Mouse (Mus musculus) heart, adult 9 months (tissue): ENCODE measurements at regions not wholly inside any gene's neighbourhood (a gene's known extent, or its start where the extent isn't known, plus 50 kb on each side); places are given as distances from the start of the nearest gene placed in this dataset.

Experiments
- DNase-seq, 2 experiments: peaks; one replicate each; pipeline ENCODE4 v3.0.0; 2022; ENCODE audit warnings: low spot score in 2 of 2

DNA sequence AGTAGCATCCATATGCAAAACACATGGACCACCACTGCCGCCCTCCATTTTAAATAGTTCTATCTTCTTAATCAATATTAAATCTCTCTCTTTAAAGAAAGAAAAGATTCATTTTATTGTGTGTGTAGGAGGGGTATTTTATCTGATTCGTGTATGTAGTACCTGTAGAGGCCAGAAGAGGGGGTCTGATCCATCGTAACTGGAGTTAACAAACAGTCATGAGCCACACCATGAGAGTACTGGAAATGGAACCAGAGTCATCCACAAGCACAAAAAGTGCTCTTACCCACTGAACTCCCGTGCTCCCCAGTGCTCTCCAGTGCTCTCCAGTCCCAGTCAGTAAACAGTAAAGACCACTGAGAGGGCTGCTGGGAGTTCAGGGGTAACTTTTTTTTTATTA, 374.4 kb downstream of the Nuf2 start:
- no peak for DNase-seq

DNA sequence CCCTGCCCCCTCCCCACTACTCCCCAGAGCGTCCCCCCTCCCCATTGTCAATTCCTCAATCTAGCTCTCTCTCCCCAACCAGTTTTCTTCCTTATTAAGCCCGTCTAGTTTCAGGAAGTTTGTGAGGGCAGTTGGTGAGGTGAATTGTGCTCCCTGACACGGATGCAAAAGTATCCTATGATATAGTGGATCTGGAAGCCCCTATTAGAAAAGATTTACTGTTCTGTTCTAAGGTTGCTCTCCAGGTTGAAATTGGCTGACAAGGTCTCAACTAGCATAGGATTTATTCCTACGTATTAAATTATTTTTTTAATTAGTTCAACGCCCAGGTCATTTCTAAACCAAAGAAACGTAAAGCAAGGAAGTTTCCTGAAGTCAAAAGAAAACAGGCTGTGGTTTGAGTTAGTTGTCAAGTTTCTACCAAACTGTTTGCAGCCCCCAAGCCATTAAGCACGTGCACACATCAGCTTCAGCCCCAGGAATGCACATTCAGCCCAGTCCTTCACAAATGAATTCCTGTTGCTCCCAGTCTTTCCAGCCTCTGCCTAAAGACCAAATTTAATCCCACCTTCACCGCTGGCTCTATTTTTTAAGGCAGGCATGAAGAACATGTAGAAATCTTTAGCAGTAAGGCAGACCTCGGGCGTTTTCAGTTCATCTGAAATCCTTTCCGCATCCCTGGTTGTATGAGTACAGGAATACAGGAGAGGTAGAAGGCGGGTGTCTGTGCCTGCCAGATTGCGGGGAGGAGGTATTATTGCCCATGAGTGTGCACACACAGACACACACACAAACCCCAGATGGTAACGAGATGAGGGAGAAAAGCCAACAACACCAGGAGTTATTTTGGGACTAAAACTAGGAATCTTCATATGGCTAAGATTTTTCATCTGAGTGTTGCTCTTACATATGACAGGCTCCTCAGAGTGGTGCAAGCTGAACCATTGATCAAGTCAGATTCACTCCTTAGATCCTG, 375.5 kb downstream of the Nuf2 start:
- no peak for DNase-seq

DNA sequence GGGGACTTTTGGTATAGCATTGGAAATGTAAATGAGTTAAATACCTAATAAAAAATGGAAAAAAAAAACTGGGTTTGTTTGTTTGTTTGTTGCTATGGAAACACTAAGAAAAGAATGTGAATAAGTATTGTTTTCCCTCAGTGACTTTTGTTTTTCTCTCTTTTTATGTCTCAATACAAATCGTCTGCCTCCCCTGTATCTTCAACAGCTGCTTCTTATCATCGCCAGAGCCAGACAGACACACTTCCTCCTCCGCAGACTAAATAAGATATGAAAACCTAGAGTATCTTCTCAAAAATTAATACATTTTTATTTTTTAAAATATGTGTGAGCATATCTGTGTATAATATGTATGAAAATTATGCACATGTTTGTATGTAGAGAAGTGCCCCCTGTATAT, 389.0 kb downstream of the Nuf2 start:
- DNase-seq, result no peak

DNA sequence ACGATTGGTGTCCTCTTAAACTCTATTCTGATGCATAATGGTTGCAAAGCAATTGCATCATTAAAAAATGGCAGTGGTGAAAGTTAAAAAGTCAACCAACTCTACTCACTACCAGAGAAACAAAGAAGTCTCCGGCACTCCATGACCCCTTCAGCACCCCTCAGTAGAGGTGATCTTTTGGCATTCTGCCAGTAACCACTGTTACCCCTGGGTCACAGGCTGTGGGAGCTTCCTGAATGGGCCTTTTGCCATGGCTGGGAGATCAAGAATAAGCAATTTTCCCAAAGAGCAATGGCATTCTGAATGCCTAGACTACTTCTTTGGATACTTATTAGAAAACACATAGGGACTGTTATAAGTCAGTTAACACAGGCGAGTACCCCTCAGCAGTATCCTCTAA, 391.2 kb downstream of the Nuf2 start:
- DNase-seq, result no peak

DNA sequence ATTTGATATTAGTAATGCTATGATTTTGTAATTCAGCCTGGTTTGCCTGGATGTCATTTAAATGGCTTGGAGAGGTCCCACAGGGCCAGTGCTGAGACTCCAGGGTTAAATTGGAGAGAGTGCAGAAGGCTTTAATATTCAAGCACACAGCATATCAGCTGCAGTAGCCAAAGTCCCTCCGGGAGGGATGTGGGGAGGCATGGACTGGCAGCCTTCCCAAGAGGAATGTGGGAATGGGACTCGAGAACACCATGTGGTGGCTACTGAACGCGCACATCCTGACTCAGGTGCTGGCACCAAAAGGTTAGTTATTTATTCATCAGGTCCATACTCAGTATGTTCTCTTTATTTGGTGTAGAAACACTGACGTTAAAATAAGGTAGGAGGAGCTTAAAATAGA, 391.8 kb downstream of the Nuf2 start:
- peak in 1 of 2 experiments; percentile 2 for DNase-seq

DNA sequence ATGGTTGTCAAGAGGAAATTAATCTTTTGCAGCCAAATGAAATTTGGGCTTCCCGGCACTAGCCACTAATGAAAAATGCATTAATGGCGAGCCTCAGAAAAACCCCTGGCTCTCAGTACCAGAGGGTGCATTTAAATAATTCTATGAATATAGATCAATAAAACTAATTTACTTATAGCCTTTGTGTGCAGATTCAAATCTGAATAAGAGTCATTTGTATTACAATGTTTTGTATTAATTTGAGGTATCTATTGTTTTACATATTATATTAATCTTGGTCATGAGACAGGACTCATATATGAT, 392.1 kb downstream of the Nuf2 start:
- no peak for DNase-seq

DNA sequence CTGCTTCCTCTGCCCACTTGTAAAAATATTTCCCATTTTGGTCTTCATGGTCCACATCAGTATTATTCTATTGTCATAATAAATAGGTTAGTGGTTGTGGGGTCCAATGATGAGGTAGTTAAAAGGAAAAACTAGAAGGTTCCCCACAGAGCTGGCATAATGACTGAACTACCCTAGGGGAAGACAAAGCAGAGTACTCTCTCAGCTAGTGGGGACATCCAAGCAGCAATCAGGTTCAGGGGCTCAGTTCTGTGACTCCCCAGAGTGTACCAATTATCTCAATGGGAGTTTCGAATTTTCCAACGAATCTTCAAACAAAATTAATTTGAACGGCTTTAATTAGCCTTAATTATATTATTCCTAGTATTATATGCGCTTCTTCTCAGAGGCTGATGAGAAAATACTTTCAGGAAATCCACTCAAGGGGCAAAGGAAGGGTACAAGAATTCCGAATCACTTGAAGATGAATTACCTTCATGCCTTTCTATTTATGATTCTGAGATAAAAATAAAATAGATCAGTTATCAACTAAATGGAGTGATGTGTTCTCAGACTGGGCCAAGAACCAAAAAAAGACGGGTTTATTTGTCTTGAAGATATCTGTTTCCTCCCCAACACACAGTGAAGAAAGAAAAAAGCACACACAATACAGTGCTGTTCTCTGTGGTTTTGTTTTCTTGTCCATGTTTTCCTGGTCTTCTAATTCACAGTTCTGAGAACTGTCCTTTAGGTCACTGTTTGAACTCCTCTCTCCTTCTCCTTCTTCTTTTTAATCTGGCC, 392.7 kb downstream of the Nuf2 start:
- DNase-seq, result no peak

DNA sequence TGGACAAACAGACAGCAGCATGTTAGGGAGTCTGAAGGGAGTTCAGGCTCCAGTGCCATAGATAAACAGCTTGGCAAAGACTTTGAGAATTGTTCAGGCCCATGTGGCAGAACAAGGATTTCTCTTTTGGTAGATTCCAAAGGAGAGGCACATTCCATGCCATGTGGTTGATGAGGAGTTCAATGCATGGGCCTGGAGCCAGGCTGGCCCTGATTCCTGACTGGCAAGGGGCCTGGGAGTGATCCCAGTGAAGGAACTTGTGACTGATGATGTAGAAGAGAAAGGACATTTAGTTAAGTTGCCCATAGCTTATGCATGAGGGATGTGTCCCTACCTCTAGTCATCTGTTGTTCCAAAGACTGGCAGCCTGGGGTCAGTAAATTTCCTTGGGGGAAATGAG, 395.7 kb downstream of the Nuf2 start:
- no peak for DNase-seq

DNA sequence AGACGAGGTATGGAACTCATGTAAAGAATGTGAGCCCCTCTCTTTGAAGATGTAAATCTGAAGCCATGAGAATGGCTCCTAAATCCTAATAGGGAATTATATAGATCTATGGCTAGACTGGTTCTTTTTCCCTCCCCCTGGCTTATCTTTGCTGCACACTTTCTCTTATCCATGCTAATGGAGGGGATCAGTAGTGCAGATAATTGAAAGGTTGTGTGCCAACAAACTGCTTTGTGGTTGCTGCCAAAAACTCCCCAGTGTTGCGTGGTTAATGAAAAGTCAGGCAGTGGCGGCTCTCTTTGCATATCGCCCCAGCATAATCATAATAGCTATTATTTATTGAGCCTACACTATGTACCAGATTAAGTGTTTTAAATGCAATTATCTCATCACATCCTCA, 427.6 kb downstream of the Nuf2 start:
- DNase-seq, result no peak

DNA sequence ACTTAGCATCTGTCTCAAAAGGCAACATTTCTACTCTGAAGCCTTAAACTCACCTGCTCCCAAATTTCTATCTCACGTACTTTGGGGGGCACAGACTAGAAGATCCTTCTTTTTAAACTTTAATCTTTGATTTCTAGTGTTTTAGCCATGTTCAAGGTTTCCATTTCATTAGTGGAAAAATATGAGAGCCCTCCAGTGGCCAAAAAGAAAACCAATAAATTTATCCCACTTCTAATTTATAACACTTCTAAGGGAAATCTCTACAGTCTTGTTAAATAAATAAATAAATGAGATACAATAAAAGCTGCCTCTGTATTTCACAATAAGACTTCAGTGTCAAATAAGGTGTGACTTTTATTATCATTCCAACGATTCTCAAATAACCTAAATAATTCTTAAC, 428.2 kb downstream of the Nuf2 start:
- no peak for DNase-seq

DNA sequence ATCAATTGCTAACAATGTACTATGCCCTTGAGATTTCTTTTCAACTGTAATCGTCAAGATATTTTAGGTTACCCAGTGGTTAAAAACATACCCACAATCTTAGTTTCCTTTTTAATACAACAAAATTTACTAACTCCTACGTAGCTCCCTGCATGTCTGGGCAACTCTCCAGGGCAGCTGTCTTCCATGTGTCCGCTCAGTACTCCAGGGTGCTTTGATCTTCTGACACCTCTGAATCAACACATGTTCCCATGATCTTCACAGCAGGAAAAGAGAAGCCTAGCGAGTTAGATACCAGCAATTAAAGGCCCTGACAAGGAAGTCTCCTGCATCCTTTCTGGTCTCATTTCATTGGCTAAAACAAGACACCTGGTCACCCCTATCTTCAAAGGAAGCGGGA, 432.0 kb downstream of the Nuf2 start:
- DNase-seq, result no peak

DNA sequence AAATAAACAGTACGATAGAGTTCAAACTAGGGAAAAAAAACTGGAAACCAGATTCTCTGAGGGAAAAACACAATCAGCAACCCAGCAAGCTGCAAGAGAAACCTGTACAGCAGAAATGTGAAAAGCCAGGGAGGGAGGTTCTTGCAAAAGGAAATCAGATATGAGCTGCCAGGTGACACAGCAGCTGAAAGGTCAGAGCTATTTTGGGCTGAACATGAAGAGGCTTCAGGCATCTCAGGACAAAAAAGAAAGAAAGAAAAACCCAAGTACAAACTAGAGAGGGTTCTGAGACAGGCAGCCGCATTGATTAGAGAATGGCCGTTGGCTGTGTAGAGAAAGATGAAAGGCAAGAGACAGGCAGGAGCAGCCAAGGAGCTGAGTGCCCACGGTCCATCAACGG, 434.5 kb downstream of the Nuf2 start:
- DNase-seq, result no peak

DNA sequence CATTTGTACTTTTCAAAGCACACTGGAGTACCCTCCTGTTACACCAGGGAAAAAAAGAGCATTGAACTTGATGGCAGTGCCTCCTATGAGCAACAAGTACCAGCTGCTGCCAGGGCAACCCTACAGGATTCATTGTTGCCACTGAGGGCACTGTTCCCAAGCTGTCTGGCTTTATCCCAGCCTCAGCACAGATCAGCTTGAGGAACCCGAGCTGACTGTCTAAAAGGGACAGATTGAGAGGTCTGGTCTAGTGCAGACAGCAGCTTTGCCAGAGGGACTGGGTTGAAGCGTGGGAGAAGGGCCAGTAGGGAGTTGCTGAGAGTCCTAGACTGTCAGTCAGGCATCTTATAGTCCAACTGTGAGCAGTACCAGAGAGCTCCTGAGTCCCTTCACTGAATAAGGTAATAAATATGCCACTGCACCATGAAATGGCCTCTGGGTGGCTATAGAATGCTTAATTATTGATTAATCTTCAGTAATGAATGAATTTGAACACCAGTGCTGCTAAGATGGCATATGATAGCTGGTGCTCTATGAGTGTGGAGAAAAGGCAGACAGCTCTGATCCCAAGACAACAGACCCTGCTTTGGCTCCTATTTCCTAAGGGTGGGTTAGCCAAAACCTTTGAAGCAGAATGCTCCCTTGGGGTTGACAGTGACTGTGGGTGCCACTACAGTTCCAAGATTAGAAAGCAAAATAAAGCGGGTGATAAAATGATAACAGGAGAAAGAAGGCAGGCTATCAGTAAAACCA, 437.5 kb downstream of the Nuf2 start:
- DNase-seq, result no peak

DNA sequence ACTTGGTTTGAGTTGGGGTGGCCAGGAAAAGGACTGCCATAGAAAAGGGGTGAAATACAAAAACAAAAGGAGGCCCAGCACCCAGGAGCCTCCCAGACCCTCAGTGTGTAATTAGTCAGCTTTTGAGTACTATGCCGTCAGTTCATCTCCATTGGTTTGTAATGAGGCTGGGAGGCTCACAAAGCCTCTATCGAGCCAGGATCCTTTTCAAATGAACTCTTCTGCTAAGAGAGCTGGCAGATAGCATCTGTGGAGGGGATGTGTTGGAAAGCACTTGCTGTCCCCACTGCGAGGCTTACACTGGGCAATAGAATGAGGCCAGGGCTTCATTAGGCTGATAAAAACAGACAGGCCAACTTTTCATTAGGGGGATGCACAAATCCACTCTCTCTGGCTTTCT, 445.2 kb downstream of the Nuf2 start:
- no peak for DNase-seq

DNA sequence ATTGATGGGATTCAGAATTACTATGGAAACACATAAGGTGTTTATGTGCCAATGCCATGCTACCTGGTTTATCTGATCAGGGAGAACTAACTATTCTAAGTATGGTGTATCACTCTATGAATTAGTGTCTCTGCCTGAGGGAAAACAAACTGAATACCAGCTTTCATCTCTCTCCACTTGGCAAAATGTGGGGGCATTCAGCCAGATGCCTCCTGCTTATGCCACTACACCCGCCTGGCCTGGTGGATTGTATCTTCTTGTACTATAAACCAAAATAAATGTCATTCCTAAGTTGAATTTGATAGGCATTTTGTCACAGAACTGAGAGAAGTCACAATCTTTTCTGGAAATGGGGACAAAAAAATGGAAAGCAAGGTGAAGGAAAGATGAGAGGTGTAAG, 450.6 kb downstream of the Nuf2 start:
- no peak for DNase-seq

DNA sequence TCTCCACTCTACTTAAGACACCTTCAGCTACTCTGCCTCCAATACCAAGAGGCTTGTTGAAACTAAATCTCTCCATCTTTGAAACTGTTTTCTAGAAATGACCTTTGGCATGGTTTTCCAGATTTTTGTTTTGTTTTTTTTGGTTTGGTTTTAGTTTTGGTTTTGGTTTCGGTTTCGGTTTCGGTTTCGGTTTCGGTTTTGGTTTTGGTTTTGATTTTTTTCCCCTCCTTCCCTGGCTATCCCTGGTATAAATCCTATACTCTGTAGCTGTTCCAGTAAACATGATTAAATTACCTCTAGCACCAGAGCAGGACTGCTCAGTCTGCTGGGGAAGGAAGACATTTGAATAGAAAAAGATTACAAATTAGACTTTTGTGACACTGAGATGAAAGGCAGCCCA, 454.0 kb downstream of the Nuf2 start:
- DNase-seq, result no peak

DNA sequence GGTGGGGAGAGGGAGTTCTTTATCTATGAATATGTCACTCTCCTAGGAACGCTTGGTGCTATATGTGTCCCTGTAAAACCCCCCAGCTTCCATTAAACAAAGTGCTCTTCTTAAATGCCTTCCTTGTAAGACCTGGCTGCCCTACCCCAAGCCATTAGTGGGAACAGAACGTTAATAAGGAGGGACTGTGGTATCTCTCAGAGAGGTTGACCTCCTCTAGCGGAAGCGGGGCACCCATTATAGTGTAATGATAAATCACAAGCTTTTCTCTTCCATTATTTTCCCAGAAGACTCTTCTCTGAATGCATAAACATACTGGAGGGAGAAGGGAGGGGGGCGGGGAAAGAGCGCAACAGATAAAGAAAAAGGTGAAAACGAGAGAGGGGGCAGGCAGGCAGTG, 455.3 kb downstream of the Nuf2 start:
- no peak for DNase-seq

DNA sequence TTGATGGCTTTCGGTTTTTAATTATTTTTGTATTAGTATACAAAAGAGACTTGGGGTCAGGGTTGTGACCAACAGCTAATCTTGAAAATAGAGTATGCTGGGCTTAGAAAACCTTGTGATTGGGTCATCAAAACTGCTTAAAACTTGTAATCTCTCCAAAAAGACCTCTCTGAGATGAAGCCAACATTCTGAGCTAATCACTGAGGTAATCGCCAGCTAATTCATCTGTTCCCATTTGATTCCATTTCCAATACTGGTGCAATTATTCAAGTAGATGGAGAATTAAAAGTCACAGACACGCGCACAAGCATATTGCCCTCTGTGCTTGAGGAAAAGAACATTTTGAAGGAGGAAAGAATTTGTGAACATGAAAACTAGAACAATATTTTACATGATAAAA, 459.9 kb downstream of the Nuf2 start:
- DNase-seq, result no peak

DNA sequence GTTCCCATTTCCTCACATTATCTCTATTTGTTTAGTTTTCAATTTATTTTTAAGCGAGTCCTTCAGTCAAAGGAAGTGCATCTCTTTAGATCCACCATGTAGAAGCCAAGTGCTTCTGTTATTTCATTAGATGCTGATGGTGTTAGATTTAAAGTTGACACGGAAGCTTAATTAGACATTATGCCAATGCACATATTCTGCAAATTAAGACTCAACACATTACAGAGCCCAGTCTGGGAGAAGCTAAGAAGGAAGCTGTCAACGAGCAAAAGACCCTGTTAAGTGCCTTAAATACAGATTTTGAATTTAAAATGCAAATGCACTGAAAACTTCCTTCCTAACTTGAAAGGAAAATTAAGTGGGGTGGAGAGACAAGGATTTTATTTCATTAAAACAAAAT, 461.6 kb downstream of the Nuf2 start:
- DNase-seq, result no peak

DNA sequence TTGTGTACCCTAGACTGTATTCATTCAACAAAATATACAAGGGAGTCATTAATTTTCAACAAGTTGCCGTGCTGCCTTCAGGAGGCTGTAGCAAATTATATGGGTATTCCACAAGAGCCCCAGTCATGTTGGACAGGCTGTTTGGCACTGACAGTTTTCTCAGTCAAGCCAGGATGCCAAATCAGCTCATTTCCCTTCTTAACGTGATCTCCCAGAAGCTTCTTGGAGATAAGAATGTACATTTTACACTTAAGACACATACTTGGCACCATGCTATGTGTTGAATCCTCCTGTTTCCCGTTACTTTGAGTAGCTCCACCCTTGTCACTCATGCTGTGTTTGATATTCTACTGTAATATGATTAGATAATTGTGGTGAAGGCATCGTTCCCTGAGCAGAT, 464.5 kb downstream of the Nuf2 start:
- DNase-seq, result no peak

DNA sequence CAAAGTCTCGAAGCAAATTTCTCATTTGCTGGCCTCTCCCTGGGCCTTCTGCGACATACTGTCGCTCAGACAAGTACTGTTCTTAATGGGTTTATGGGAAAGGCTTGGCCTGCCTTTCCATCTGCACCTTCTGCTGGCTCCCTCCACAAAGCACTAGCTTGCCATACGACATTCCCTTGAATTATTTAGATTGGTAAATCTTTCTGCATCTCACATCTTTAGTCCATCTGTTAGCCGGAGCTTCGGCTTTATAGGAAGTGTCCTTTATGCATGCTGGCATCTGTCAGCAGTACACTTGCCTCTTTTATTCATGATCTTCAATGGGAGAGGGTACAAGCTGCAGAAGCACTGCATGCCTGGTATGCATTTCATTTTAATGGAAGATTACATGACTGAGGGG, 470.6 kb downstream of the Nuf2 start:
- no peak for DNase-seq

DNA sequence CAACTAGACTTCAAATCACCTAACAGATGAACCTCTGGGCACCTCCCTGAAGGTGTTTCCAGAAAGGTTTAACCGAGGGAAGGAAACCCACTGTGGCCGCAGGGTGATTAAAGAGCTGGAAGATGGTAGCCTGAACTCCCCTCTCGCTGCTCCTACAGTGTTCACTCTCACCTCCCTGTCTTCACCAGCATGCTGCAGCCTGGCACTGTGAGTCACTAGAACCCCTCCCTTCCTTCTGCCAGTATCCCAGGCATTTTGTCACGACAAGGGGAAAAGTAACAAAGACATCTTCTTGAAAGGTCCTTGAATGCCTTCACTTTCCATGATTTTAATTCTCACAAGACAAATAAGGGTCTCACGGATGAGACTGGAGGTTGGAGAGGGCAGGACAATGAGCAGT, 471.1 kb downstream of the Nuf2 start:
- DNase-seq, result no peak

DNA sequence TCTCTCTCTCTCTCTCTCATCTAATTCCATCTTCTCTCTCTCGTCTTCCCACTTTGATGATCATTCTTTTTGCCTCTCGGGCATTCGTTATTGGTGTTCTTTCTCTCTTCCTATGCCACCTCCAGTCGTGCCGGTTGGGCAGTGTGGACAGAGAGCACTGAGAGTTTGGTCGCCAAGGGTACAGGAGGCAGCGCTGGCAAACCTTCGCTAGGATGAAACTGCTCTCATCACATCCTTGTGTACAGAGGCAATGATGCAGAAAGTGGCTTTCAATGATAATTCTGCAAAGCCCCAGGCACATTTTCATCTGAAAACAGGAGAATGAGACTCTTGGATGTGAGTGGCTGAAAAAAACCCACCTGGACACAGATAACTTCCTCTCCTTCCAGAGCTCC, 479.4 kb downstream of the Nuf2 start:
- DNase-seq, result no peak
